Mouse (Mus musculus) heart, adult 8-10 months (tissue): ENCODE data around the gene Tfe3. TPM values are rescaled to one million over a fixed set of nuclear protein-coding genes. Genes with fewer than 3 reads are reported as not detected.
"Not testable (repeated sequence)": the region's sequence is repeated elsewhere in the genome, so short reads cannot be mapped to it uniquely, and the experiment has no call there.

Experiments used
- DNase-seq: peaks from one replicate; pipeline ENCODE4 v3.0.0; 2022; ENCODE audit warnings: low spot score
- total RNA-seq, 4 experiments: library from RNA; stranded (reverse); gene quantifications; 2 replicates each; pipeline ENCODE4 v1.2.4; 2022

Tfe3 gene
- total RNA-seq, 4 experiments from 2014 or later, result 11.9 to 16.9 (median 14.8) TPM

DNA sequence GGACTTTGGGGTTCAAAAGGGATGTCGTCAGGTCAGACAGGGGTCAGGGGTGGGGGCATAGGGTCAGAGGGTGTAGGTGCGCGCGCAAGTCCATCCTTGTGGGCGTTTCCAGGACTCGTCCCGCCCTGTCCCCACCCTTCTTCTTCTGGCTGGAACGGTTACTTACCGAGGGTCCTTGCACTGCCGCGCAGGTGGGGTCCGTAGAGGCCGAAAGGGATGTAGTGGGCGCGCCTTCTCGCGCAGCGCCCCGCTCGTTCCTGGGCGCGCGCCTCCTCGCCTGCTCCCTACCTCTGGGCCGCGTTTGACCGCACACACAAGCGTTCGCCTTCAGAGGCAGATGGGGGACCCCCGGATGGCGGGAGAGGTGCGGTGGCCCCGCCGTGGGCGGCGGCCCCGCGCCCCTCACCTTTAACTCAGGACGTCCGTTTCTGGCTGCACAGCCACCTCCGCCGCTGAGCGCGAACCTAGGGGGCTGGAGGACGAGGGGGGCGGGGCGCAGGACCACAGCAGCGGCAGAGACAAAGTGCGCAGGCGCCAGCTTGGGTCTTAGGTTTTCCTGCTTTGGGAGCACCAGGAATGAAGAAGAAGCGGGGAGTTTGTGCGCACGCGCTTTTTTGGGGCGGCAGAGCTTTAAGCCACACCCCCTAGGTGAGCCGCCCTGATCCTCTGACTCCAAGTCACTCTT, 11.8 kb upstream of the Tfe3 start, which contains the start of gene Ccdc120:
Ccdc120 (minus strand) TSS at position 474 of the 685 bp plus-strand sequence.
- DNase-seq, result peak; percentile 26

DNA sequence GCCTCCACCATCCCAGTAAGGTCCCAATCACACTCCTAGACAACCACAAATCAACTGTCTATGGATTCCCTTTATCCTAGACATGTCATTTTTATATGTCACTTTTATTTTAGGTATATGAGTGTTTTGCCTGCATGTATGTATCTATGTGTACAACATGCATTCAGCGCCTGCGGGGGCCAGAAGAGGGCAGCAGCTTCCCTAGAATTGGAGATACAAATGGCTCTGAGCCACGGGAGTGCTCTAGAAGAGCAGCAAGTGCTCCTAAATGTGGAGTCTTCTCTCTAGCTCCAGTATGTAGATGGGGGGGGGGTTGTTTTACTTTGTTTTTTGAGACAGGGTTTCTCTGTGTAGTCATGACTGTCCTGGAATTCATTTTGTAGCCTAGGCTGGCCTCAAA, 8.7 kb upstream of the Tfe3 start:
- not testable (repeated sequence) for DNase-seq

DNA sequence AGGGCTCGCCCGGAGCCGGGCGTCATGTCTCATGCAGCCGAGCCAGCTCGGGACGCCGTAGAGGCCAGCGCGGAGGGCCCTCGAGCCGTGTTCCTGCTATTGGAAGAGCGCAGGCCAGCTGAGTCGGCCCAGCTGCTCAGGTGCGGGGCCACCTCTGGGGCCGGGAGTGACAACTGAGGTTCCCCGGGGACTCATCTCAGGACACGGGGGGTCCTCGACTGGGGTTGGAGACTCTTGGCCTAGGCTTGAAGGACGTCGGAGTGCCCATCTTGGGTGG, 499 bp downstream of the Tfe3 start:
- no peak for DNase-seq

DNA sequence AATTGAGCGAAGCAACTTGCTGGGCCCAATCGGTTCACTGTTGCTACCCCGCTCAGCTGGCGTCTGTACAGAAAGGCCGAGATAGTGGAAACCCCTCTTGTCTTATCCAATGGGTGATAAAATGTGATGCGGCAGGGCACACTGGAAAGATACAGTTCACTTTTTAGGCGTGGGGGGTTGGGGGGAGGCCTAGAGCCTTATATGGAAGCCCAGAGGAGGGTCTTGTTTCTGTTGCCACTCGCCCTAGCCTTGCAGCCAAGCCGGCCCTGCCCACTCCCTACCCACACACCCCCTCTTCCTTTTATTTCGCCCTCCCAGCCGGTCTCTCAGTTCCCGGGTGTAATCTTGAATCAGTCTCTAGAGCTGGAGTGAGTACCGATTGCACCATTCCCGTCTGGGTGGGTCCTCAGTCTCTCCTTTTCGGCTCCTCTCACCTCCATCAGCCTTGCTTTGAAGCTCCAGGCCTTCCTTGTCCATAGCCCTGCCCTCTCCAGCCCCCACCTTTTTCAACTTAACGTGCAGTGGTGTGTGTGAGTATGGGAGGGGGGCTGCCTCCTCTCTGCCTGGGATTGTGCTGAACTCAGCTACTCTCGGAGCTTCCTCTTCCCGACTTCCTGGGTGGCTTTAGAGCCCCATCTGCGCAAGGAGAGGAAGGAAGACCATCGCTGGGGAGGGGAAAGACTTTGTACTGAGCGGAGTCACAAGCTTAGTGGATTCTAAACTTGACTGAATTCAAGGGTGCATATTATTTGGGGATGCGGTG, 1.5 kb downstream of the Tfe3 start:
- DNase-seq, result peak; percentile 55

DNA sequence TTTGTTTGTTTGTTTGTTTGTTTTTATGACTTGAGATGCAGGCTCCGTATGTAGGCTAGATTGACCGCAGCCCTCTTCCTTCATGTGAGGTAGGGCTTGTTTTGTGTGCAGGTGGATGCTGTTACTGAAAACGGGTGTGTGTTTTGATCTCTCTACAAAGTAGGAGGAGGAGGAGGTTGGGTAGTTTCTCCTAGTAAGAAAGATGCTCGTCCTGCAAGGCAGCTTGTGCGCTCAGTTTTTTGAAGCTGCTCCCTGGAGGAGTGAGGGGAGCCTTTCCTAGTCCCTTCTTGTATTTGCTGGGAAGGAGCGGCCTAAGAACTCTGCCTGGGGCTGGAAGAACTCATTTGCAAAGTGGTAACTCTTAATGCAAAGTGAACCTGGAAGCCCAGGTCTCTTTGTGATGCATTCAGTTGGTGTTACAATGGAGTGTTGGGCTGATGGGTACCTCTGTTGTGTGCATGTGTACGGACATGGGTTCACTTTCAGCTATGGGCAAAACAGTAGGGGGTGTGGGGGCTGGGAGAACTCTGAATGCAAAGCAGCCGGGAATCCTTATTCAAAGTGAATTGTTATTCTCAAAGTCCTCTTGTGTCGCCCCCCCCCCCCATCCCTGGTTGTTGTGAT, 2.4 kb downstream of the Tfe3 start:
- DNase-seq, result no peak

DNA sequence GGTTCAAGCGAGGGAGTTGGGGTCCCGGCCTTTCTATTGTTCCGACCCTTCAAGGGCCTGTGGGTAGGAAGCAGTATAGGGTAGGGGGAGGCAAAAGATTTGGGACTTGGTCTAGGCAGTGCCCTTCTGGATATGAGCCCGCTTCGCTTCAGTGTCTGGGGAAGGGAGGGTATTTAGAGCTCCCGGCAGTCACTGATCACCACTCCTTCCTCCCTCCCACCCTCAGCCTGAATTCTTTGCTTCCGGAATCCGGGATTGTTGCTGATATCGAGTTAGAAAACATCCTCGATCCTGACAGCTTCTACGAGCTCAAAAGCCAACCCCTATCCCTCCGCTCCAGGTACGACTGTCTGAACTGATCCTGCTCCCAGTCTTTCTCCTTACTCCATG, 2.9 kb downstream of the Tfe3 start:
- no peak for DNase-seq

DNA sequence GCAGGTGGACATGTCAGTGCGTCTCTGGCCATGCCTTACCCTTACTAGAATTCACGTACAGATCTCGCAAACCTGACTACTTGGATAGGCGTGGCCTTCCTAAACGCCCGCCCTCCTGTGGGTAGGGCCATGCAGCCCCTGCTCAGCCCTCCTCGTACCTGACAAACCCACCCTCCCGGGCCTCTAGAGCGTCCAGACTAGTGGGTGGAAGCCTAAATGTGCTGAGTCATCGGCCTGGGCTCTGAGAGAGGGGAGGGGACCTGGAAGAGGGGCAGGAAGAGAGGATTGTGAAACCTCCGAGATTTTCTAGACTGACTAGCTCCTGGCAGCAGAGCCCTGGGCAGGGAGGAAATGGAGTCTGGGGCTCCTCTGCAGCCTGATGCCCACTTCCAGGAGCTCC, 3.4 kb downstream of the Tfe3 start:
- DNase-seq, result peak; percentile 39

DNA sequence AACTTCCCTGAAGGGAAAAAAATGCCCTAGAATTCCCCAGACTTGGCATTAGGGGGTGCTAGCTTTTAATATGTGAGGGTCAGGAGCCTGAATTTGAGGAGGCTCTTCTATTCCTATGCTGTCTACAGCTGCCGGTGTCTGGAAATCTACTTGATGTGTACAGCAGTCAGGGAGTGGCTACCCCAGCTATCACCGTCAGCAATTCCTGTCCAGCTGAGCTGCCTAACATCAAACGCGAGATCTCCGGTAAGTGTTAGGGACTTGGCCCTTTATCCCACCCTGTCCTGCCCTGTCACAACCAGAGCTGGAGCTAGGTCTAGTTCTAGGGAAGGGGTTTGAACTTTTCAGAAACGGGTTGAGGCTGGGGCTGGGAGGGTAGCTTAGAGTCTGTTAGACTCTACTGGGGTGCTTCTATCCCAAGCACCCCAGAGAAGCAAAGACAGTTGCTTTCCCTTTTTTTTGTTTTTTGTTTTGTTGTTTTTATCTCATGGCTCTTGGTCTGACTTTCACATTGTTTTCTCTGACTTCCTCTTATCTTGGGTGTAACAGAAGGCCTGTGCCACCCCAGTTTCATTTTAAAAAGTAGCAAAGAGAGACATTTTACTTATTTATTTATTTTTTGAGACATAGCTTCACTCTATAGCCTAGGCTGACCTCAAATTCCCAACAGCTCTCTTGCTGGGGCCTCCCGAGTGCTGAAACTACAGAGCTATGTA, 7.1 kb downstream of the Tfe3 start:
- DNase-seq, result no peak

DNA sequence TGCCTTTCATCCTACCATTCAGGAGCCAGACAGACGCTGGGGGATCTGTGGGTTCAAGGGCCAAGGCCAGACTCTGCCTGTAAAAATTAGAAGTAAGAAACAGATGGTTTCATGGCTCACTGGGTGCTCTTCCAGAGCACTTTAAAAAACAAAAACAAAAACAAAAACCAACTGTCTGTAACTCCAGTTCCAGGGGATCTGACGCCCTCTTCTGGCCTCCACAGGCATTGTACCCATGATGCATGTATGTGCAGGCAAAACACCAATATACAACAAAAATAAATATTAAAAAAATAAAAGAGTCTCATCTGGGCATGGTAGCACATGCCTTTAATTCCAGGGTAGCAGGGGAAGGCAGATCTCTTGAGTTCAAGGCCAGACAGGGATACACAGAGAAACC, 10.4 kb downstream of the Tfe3 start:
- no peak for DNase-seq

DNA sequence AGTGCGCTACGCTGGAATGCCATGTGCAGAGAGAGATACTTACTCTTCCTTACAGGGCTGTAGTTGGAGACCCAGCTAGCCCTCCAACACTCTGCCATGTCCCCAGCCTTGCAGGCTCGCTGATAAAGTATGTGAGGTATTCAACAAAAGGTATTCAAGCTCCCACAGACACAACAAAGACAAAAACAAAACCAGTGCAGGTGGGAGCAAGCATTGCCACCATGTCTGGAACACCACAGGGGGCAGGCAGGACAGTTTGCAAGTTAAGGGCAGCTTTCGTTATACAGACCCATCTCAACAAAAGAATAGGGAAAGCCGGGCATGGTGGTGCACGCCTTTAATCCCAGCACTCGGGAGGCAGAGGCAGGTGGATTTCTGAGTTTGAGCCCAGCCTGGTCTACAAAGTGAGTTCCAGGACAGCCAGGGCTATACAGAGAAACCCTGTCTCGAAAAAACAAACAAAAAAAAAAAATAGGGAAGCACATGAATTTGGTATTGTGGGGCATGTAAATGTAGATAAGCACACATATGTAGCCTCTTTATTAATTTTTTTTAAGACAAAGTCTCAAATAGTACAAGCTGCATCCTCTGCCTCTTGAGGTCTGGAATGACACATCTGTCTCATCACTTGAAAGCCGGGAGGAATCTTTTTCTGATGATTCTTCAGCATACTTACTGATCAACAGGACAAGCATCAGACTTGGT, 13.3 kb downstream of the Tfe3 start:
- no peak for DNase-seq

DNA sequence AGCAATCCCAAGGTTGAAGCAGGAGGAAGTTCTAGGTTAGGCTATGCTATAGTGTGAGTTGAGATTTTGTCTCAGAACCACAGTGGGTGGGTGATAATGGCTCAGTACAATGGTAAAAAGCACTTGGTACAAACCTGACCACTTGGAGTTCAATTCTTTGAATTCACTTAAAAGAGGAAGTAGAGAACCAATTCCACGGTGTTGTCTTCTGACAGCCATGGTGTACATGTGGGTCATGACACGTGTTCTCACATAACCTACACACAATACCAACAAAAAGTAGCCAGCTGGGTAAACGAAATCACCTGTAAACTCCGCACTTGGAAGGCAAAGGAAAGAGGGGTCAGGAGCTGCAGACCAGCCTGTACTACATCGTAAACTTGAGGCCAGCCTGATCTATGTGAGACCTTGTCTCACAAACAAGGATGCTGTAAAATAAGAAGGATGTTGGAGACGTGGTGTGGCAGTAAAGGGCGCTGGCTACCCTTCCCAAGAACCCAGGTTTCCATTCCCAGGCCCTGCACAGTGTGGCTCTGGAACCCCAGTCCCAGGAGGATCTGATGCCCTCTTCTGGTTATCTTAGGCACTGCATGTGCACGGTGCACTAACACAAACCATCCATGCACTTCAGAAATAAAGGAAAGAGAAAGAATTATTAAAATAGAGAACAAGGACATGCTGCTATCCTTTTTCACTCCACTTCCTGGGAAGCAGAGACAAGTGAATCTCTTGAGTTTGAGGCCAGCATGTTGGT, 14.1 kb downstream of the Tfe3 start:
- peak; percentile 33 for DNase-seq

DNA sequence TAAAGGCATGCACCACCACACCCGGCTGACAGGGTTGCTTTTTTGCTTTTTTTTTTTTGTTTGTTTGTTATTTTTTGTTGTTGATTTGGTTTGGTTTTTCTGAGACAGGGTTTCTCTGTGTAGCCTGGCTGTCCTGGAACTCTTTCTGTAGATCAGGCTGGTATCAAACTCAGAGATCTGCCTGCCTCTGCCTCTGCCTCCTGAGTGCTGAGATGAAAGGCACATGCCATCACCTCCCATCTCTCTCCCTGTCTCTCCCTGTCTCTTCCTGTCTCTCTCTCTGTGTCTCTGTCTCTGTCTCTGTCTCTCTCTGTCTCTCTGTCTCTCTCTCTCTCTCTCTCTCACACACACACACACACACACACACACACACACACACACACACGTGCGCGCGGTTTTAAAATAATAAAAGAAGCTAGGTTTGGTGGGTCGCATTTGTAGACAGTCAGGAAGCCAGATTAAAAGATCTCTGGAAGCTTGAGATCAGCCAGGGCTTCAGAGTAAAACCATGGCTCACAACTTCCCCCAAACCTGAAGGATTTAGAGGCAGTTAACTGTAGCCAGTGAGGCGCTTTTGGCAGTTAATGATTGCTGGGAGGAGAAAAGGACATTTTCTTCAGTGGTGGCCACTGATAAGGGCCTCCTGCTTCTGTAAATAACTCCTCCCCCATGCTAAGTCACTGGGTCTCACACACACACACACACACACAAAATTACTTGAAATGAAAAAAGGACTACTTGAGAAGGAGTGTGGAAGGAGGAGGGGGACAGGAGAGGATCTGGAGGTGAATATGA, 16.3 kb downstream of the Tfe3 start:
- no peak for DNase-seq

DNA sequence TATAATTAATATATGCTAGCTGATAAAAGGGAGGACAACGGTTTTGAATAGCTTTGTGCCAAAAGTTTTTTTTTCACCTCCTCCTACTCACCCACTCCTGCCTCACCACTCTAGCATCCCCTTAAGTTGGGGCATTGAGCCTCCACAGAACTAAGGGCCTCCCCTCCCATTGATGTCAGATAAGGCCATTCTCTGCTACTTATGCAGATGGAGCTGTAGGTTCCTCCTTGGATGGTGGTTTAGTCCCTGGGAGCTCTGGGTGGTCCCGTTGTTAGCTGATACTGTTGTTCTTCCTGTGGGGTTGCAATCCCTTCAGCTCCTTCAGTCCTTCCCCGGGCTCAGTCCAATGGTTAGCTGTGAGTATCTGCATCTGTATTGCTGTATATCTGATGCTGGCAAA, 16.9 kb downstream of the Tfe3 start:
- DNase-seq, result no peak

DNA sequence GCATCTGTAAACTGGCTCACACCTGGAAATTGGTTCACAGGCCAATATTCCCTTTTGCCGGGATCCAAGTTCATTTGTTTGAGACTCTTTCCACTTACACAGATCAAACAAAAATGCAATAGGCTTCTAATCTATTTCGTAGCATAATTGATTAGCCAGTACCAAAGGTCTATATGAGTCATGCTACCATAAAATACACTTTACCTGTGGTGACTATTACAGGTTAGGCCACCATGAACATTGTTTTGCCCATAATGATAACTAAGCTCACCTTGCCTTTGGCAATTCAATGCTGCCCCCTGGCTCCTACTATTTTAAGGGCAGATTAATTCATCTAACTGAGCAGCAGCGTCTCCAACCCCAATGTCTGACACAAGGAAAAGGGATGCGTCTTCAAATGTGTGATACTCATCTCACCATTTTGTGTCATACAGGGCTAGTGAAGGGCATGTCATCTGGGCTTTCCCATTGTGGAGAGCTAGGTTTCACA, 20.3 kb downstream of the Tfe3 start:
- DNase-seq, result no peak

DNA sequence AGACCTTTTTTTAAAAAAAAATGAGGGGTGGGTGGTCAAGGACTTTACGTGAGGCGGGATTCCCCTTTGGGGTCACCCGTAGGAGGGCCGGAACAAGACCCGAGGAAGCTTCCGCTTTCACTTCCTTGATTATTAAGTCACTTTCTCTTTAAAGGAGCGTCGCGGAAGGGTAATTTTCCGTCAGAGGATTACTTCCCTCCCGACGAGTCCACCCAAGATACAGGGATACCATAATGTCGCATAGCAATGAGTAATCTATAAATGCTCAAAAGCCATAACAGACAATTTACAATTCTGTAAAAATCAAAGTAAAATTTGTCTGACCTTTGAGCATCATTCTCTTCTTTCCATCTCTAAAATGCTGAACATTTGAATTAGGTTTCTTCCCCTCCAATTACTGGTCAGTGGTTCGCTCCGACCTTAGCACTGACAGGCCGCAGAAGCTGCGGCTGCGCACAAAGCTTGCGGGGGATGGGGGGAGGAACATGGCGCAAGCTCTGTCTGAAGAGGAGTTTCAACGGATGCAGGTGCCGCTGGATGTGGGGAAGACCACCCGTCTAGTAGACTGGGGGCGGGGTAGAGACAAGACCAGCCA, 27.3 kb downstream of the Tfe3 start, which contains the start of gene Gripap1:
Gripap1 (plus strand) TSS at position 224 of the 595 bp plus-strand sequence.
- peak; percentile 76 for DNase-seq

DNA sequence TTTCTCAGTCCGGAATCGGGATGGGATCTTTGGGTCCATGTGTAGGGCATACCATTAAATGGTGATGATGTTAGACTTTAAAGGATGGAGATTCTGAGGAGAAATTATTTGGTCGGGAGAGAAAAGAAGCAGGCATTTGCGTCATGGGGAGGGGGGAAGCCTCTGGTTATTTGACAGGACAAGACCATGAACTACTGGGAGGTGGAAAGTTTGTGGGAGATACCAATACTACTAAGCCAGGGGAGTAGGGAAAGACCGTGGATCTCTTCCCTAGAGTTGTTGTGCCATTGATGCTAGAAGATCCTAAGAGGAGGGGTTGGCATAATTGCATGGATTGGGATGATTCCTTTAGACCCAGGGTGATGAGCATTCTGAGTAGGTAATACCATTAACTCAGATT, 27.9 kb downstream of the Tfe3 start:
- no peak for DNase-seq

DNA sequence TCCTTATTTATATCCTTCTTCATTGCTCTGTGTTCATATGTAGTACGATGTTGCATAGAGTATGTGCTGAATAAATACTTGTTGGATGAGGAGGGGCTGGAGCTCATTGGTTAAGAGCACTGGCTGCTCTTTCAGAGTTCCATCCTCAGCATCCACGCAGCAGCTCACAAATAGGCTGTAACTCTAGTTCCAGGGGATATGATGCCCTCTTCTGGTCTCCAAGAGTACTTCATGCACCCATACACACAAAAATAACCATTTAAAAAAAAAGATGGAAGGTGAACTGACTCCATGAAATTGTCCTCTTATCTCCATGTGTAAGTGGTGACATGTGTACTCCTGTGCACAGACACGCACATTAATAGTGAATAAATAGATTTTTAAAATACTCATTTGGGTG, 31.0 kb downstream of the Tfe3 start:
- DNase-seq, result no peak

DNA sequence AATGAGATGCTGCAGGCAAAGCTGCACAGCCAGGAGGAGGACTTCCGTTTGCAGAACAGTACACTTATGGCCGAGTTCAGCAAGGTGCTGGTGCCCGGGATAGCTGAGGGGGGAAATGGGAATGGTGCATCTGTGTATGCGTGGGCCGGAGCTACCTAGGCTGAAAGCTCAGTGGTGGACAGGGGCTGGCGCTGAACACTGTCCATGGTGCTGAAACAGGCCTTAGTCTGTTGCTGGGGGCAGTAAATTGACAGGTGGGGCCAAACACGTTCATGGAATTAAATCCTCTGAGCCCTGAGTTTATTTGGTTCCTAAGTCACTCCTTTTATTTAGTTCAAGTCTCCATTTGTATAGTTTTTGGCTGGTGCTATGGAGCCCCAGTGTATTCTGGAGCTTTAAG, 32.7 kb downstream of the Tfe3 start:
- no peak for DNase-seq

DNA sequence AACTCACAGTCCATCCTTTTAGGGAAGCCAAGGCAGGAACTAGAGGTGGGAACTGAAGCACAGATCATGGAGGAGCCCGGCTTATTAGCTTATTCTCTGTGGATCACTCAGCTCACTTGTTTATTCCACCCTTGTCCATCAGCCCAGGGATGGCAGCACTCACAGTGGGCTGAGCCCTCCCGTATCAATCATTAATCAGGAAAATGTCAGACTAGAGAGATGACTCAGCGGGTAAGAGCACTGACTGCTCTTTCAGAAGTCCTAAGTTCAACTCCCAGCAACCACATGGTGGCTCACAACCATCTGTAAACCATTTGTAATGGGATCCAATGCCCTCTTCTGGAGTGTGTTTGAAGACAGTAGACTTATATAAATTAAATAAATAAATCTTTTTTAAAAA, 35.0 kb downstream of the Tfe3 start:
- no peak for DNase-seq

DNA sequence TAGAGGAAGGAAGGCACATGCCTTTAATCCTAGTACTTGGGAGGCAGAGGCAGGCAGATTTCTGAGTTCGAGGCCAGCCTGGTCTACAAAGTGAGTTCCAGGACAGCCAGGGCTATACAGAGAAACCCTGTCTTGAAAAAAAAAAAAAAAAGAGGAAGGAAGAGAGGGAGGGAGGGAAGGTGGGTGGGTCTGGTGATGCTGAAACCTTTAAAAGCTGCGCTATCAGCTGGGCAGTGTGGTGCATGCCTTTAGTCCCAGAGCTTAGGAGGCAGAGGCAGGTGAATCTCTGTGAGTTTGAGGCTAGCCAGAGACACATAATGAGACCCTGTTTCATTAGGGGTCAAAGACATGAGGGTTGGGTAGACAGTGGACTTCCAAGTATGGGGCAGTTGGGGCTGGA, 39.8 kb downstream of the Tfe3 start:
- not testable (repeated sequence) for DNase-seq
